Mouse (Mus musculus) brain, adult 10 weeks (tissue): ENCODE measurements around the gene Cacul1. TPM values are rescaled to one million over a fixed set of nuclear protein-coding genes. Genes with fewer than 3 reads are reported as not detected.

Experiments
- polyA plus RNA-seq: library from polyadenylated mRNA; stranded (reverse); fragments of 350-450 nt; fragmentation: Illumina TruSeq; extraction: RNeasy Lipid Tissue Mini Kit (QIAGEN cat#74804); gene quantifications from one replicate; pipeline ENCODE4 v1.2.3, GENCODE M21; 2015; ENCODE audit warnings: low read depth, low replicate concordance

Cacul1 gene
- 36.0 TPM for polyA plus RNA-seq

GRCm38 (mm10) chr19:60580582-60581339 lies at the start of gene Cacul1:
Gene Cacul1, minus strand, starts transcription at chr19:60581025.

Other genes starting within 250 kb of the Cacul1 start
- not detected for gene Prlhr, start 112.7 kb downstream of the Cacul1 start, polyA plus RNA-seq
- 16.2 TPM for gene Nanos1, start 175.0 kb upstream of the Cacul1 start, polyA plus RNA-seq
- 63.9 TPM for gene Eif3a, start 209.6 kb upstream of the Cacul1 start, polyA plus RNA-seq
- gene Fam45a, start 230.6 kb upstream of the Cacul1 start, polyA plus RNA-seq = 55.6 TPM